Mouse (Mus musculus) myocyte (in vitro differentiated cells): ENCODE results near the gene Map2k5.

Experiments used
- CEBPB ChIP-seq: IDR thresholded peaks from 2 replicates; pipeline ENCODE4 v1.6.1; 2011; ENCODE audit warnings: mild to moderate bottlenecking, moderate library complexity; ENCODE audit not compliant: poor library complexity, insufficient read depth, severe bottlenecking
- E2F4 ChIP-seq: IDR thresholded peaks from one replicate; pipeline ENCODE4 v1.6.1; 2011; ENCODE audit warnings: mild to moderate bottlenecking, control low read depth, moderate library complexity; ENCODE audit not compliant: insufficient read depth
- MAX ChIP-seq: IDR thresholded peaks from one replicate; pipeline ENCODE4 v1.6.1; 2011; ENCODE audit warnings: low read depth, mild to moderate bottlenecking, control low read depth
- MYOD1 ChIP-seq, 3 experiments: IDR thresholded peaks; one replicate each; pipeline ENCODE4 v1.6.1; 2011; ENCODE audit warnings: control low read depth in 2 of 3, low read depth in 2 of 3, mild to moderate bottlenecking in 2 of 3, moderate library complexity in 1 of 3; ENCODE audit not compliant: insufficient read length in 2 of 3, control insufficient read depth in 1 of 3
- MYOG ChIP-seq, 3 experiments: IDR thresholded peaks; one replicate each; pipeline ENCODE4 v1.6.1; 2011; ENCODE audit warnings: control low read depth in 2 of 3, low read depth in 2 of 3, mild to moderate bottlenecking in 2 of 3; ENCODE audit not compliant: insufficient read length in 2 of 3, control insufficient read depth in 1 of 3, insufficient read depth in 1 of 3
- POLR2A ChIP-seq: IDR thresholded peaks from one replicate; pipeline ENCODE4 v1.6.1; 2011; ENCODE audit warnings: low read depth, mild to moderate bottlenecking, control low read depth, moderate library complexity; ENCODE audit not compliant: insufficient read length
- POLR2AphosphoS2 ChIP-seq: IDR thresholded peaks from one replicate; pipeline ENCODE4 v1.6.1; 2011; ENCODE audit warnings: low read depth, control low read depth; ENCODE audit not compliant: insufficient read length
- REST ChIP-seq: IDR thresholded peaks from one replicate; pipeline ENCODE4 v1.6.1; 2011; ENCODE audit warnings: mild to moderate bottlenecking, control low read depth, moderate library complexity; ENCODE audit not compliant: insufficient read depth, insufficient read length
- SRF ChIP-seq: IDR thresholded peaks from one replicate; pipeline ENCODE4 v1.6.1; 2011; ENCODE audit warnings: low read depth; ENCODE audit not compliant: control insufficient read depth, insufficient read length
- TCF12 ChIP-seq: IDR thresholded peaks from one replicate; pipeline ENCODE4 v1.6.1; 2011; ENCODE audit warnings: mild to moderate bottlenecking, control low read depth; ENCODE audit not compliant: poor library complexity, insufficient read depth, severe bottlenecking
- TCF3 ChIP-seq: IDR thresholded peaks from one replicate; pipeline ENCODE4 v1.6.1; 2011; ENCODE audit warnings: low read depth, control low read depth; ENCODE audit not compliant: insufficient read length
- USF1 ChIP-seq: IDR thresholded peaks from one replicate; pipeline ENCODE4 v1.6.1; 2011; ENCODE audit warnings: low read depth, mild to moderate bottlenecking, control low read depth, moderate library complexity

GRCm38 (mm10) chr9:63341761-63342160 lies 35.9 kb downstream of the Map2k5 start:
- TF ChIP-seq POLR2AphosphoS2 (no peak), TCF12 (no peak), MYOD1 (IDR thresholded peaks at IDR 0.05; ENCODE audit: control insufficient read depth in 1 of 3, insufficient read length in 2 of 3, low read depth in 2 of 3) (no peak), POLR2A (no peak), MAX (no peak), USF1 (no peak), E2F4 (no peak), MYOG (IDR thresholded peaks at IDR 0.05; ENCODE audit: control insufficient read depth in 1 of 3, insufficient read depth in 1 of 3, insufficient read length in 2 of 3, low read depth in 2 of 3) (no peak), CEBPB (no peak), REST (no peak), TCF3 (no peak), SRF (no peak)
